Mouse (Mus musculus): ENCODE measurements around the gene Rora. TPM values are rescaled to one million over a fixed set of nuclear protein-coding genes. Genes with fewer than 3 reads are reported as not detected.

The Rora gene
- total RNA-seq, 2 experiments from 2014 or later = 68.0 to 81.9 TPM

DNA sequence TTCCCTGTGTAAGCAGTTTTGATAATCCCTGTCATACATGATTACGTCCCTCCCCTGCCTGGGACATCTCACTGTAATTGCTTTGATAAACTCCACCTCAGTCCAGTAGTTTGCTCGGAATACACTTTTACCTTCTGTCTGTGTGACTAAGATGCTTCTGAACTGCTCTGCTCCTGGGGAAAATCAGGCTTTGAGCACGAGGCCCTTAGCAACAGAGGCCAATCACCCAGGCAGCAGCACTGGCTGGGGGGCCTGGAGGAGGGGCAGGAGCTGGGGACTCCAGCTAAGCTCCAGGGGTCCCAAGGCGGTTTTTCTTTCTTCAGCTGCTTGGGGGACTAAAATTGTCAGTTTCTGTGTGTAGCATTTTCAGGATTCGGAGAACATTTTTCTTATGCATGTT is 32.0 kb downstream of the Rora start:
- DNase-seq (ENCODE audit: low spot score in 2 of 2) = no peak
- intact Hi-C loops (cut with DNase I) = loop anchor here (5.0 kb wide), 1 partner anchor 668 kb away; no protein-coding TSS in a partner anchor

DNA sequence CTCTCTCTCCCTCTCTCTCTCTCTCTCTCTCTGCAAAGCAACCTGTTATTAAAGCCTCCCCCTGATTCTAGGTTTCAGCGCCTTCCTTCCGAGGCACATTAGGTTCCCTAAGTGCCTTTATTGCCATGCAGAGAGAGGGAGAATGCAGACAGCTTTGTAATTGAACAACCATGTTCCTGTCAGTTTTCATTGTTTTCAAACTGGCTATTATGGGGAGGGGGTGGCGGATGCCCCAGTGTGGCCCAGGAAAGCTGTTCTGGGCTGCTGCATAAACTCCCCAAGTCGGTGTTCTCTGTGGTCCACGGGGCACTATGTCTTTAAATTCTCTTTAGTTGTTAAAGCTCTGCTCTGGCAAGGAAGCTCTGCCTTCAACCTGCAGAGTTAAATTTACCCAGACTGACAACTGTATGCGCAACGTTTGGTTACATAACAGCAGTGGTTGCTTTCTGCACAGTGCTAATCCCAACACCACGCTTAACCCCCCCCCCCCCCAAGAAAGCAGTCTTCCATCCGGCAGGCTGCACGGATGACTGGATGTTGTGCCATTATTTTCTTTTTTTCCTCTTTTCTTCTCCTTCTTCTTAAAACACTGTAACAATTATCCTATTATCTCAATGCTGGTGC is 33.8 kb downstream of the Rora start:
- intact Hi-C loops (cut with DNase I) = loop anchor here (5.0 kb wide), 1 partner anchor 670 kb away; no protein-coding TSS in a partner anchor
- peak; percentile 41 to 72 for DNase-seq (ENCODE audit: low spot score in 2 of 2)

DNA sequence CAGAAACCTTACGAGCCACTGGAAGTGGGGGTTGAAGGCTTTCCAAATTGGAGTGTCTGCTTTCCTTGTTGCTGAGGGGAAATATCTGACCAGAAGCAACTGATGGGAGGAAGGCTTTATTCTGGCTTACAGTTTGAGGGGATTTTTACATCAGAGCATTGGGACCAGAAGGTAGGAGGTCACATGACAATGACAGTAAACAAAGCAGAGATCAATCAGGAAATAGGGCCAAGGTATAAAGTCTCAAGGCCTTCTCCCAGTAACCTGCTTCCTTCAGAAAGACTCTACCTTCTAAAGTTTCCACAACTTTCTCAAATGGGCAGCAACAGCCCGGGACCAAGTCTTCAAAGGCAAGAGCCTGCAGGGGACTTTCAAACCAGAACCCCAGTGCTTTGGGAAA is 34.6 kb downstream of the Rora start:
- intact Hi-C loops (cut with DNase I) = loop anchor here (5.0 kb wide), 1 partner anchor 671 kb away; no protein-coding TSS in a partner anchor
- DNase-seq (ENCODE audit: low spot score in 2 of 2) = no peak

DNA sequence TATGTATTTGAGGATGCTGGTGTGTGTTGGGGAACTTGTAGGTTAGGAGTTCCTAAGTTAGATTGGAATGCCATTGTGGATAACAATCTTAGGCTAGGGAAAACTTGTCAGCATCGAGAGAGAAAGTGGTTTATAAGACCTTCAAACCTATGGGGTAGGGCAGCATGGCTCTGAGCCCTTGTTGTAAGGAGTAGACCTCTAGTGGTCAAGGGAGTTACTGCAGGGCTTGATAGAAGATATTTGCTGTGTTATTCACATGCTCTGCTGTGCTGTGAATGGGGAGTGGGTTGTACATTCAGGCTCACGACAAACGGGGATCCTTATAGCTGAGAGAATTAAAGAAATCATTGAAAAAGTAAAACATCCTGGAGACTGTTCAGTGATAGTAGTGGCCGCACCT is 35.8 kb downstream of the Rora start:
- intact Hi-C loops (cut with DNase I) = loop anchor here (5.0 kb wide), 1 partner anchor 672 kb away; no protein-coding TSS in a partner anchor
- peak; percentile 68 to 74 for DNase-seq (ENCODE audit: low spot score in 2 of 2)

DNA sequence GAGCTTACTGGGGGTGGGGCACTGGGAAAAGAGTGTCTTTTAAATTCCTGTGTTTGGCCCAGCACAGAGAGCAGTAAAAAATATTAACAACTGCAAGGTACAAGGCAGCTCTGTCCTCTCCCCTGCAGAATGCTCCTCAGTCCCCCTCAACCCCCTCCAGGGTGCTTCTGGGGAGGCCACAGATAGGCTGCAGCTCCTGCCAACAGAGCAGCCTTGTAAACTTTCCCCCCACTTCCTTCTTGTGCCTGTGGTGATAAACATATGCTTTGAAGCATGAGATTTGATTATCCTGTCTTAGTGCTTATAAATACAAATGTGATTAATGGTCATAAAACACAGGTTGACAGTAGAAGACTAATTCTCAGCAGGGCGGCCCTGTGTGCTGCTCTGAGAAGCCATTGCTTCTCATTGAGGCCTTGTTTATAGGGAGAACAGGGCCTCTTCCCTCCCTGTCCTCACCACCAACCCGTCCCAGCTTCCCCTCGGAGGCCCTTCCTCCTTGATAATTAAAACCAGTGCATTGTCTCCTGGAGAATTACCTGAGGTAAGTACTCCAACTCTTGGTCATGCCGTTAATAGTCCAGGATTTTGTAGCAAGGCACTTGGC is 41.4 kb downstream of the Rora start:
- no peak for DNase-seq (ENCODE audit: low spot score in 2 of 2)
- intact Hi-C loops (cut with DNase I) = no loop called here

DNA sequence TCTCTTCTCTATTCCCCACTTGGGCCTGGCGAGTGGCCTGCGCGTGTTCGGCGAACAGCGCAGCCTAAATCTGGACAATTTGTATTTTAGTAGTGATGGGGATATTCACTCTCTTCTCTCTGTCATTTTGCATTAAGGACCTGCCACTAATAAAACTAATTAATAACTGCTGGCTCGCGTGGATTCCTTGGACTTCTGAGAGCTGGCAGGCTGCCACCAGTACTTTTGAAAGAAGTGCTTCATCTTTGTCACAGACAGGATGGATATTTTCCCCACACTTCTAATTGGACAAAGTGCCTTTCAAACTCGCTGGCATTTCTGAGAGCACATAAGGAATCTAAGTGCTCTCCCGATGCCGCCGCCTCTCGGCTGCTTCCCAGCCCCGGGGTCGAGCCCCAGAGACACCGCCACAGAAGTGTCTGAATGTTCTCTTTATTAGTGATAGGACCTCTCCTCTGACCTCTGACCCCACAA is 41.9 kb downstream of the Rora start:
- DNase-seq (ENCODE audit: low spot score in 2 of 2) = no peak
- intact Hi-C loops (cut with DNase I) = no loop called here

DNA sequence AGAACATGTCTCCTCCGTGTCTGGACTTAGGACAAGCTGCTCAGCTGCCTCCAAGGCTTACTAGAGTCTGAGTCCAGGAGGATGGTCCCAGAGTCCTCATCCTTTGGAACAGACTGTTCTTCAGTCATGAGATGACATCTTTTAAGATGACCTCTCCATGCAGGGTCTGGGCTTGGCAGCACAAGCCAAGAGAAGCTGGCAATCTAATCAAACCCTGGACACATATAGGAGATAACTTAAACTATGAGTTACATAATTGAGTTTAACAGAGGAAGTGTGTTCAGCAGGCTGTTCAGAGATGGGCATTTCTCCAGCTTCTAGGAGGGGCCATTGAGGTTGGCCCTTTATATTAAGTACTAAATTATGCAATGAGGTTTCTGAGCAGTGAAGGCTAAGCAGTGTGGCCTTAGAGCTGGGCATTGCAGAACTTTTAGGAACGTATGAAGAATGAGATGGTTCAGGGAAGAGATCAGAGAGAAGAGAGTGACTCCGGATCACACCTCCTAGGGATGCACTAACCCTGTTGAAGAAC is 42.9 kb downstream of the Rora start:
- intact Hi-C loops (cut with DNase I) = no loop called here
- DNase-seq (ENCODE audit: low spot score in 2 of 2) = no peak

DNA sequence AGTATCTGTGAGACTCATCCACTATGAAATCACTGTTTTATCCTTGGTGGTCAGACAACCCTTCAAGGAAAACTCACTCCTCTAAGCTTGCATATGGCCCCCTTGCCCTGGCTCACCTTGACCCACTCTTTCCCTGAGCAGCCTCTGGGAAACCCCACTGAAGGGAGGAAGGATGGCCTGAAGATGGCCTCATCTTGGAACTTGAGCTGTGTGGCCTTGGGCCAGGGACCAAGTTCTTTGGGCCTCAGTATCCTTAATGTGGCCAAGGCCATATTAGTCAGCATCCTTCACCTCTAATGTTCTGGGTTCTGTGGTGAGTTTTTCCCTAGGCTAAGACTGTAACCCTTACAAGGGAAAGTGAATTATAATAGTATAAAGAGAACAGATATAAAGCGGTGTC is 45.8 kb downstream of the Rora start:
- no peak for DNase-seq (ENCODE audit: low spot score in 2 of 2)

DNA sequence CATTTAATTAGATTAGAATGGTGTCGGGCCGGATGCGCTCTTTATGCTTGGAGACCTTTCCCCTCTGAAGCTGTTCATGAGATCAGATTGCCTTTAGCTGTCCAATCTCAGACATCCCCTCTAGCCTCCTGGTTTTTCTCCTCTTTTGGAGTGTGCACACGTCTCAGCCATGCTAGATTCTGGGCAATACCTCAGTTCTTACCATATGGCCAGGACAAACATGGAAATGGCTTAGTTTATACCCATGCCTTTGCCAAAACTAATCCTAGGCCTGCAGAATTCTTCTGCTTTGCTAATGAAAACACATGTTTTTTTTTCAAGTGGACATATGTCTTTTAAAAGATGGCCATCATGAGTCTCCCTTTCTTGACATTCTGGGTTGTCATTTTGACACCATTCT is 46.3 kb downstream of the Rora start:
- intact Hi-C loops (cut with DNase I) = no loop called here
- no peak for DNase-seq (ENCODE audit: low spot score in 2 of 2)

More for the DNA sequence above, 45.8 kb downstream of the Rora start:
- intact Hi-C loops (cut with DNase I) = no loop called here

DNA sequence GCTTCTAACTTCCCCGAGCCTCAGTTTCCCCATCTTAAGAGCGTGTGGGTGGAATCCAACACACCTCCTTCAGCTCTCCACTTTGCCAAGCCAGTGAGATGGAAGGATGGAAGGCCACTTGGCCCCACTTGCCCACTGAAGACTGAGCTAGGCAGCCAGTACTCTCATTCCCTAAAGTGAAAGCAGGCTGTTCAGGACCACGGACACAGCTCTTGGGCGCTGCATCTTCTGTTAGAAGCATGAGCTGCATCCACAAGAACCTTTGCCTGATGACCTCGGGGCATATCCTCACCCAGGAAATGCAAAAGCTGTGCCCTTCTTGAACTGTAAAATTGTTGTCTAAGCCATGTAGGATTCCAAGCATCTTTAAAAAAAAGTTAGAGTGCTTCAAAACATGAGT is 54.0 kb downstream of the Rora start:
- no peak for DNase-seq (ENCODE audit: low spot score in 2 of 2)
- intact Hi-C loops (cut with DNase I) = no loop called here

DNA sequence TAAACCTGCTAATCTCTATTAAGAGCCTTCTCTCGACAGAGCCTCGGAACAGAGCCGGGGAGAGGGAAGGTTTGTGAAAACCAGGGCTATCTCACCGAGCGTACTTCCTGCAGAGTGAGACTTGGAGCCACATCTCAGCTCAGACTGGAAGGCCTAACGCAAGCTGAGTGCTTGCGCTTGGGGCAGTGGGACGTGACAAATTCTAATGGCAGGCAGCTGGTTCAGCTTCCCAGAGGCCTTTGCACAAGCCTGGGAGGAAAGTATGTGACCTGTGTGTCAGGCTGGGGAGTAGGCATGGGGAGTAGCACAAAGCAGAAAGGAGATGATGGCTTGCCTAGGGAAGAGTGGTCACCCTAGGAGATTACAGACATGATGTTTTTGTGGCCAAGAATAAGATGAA is 55.6 kb downstream of the Rora start:
- DNase-seq (ENCODE audit: low spot score in 2 of 2) = no peak
- intact Hi-C loops (cut with DNase I) = no loop called here

DNA sequence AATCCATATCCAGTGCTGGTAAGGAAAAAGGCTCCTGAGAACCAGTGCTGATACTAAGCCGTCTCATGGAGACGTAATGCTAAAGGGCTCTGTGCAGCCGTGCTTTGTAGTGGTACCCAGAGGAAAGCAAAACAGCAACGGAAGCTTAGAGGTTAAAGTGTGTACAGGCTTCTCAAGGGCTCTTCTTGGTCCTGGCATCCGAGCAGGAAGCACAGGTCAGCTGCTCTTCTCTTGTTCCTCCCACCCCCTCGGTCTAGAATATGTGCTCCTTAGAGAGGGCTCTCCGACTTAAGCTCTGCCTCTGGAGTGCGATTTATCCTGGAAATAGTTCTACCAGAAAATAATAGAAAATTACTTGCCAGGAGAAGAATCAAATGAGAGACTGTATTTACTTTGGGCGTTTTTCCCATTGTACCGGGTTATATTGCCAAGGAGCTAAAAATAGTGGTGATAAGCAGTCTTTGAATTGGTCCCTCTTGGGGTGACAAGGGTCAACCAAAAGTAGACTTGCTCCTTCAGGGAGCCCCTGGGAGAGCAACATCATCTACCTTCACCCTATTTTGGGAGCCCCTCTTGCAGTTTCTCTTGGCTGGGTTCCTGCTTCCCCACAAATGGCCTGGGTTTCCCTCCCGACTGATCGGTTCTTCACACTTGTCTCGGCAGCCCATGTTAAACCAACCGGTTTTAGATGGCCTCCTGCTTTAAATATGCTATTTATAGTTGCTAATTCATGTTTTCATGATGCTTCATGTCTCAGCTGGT is 57.5 kb downstream of the Rora start:
- DNase-seq (ENCODE audit: low spot score in 2 of 2) = no peak
- intact Hi-C loops (cut with DNase I) = loop anchor here (10.0 kb wide), 2 partner anchors 456 to 696 kb away; no protein-coding TSS in a partner anchor

DNA sequence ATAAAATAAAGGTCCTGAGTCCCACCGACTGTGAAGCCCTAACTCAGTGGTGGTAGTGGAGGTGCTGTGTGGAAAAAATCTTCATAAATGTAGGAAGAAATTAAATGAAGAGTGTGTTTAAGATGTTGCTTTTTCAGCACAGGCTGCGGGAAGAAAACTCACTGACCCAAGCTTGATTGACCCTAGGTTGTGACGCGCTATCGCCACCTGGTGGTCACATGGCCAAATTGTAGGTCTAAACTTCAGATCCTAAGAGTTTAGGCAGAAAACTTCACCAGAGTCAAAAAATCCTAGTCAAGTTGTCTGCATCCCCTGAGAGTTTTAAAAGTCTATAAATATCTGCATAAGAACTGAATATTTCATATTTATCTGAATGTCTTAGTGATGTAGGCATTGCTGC is 63.4 kb downstream of the Rora start:
- peak; percentile 34 to 51 for DNase-seq (ENCODE audit: low spot score in 2 of 2)
- intact Hi-C loops (cut with DNase I) = loop anchor here (5.0 to 10.0 kb wide), 3 partner anchors 65 to 702 kb away; partner anchors contain the start of gene Rora

DNA sequence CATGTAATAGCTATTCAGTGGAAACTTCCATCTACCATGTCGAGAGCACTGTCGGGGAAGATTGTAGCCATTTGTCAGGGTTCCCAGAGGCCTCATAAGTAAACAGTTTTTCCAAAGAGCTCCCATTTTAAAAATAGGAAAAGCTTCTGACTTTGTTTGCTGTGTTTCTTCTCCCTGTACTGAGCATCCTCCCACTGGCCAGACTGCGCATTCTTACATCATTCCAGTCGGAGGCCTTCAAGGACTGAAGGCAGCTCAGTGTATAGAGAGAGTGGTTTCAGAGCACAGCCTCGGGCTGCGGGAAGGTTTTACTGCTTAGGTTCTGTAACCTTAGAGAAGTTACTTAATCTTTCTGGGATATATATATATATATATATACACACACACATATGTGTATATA is 64.8 kb downstream of the Rora start:
- intact Hi-C loops (cut with DNase I) = loop anchor here (5.0 to 10.0 kb wide), 3 partner anchors 66 to 704 kb away; partner anchors contain the start of gene Rora

DNA sequence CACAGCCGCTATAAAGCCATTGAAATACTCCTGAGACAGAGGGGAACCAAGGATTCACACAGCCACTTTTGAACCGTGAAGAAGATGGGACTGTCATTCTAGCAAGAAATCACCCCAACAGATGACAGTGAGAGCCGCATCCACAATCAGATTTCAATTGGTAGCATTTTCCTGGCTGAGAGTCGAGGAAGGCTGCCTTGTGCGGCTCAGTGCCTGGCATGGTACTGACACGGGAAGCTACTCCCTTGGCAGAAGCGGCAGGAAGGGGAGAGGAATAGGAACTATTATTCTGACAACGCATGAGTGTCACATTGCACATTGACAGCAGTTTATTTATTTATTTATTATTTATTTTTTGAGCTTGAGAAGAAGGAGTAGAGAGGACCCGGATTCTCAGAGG is 65.7 kb downstream of the Rora start:
- no peak for DNase-seq (ENCODE audit: low spot score in 2 of 2)
- intact Hi-C loops (cut with DNase I) = loop anchor here (5.0 to 10.0 kb wide), 3 partner anchors 67 to 704 kb away; partner anchors contain the start of gene Rora

More for the DNA sequence above, 64.8 kb downstream of the Rora start:
- DNase-seq (ENCODE audit: low spot score in 2 of 2) = peak in 1 of 2 experiments; percentile 38

DNA sequence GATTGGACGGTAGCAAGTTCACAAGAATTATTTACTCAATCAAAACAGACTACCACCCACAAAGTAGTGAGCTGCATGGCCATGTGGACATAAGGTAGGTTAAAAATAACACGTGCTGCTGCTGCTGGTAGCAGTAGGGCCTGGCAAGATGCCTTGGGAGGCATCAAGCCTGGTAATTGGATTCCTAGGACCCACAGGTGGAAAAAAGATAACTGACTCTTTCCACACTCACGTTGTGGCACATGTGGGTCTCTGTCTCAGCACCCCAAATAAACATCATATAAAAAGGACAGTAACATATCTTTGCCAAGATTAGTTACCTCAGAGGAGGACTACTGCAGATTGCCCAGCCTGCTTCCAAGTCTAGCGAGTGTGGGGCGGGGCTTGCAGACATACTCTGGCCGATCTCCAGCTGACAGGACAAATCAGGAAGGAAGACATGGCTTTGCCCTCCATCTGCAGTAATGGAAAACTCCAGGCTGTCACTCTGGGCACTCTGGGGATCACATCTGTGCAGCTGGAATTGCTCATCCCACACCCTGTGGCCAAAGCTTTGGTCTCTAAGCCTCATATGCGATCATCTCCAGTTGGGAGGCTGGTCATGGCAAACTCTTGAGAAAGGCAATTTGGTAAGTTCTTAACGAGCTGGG is 71.2 kb downstream of the Rora start:
- intact Hi-C loops (cut with DNase I) = no loop called here
- peak; percentile 45 to 66 for DNase-seq (ENCODE audit: low spot score in 2 of 2)

DNA sequence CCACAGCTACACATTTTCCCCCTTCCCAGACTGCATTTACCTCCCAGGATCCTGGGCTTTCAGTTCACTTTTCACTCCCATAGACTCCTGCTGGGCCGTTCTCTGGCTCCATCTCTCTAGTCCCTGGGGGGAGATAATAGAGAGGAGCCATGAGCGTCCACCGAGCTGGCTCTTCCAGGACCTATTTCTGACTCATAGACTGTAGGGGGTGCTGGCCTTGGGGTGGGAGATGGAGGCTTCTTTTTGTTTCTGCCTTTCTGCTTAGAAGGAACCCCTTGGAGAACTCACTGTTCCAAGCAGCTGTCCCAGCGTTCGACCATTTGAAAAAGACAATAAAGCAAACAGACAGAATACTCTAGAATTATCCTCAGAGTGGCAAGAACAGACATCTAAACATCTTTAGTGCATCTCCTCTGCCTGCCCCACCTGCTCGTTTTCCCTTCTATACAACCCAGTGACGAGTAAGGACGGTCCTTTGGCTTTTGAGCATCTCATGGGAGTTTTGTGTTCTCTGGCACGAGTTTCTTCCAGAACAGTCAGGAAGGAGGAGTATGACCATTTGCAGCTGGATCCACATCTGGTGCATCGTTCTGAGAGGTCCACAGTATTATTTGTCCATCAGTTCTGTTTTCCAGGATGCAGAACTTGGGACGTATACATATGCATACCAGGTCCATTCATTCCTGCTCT is 73.7 kb downstream of the Rora start:
- intact Hi-C loops (cut with DNase I) = no loop called here
- DNase-seq (ENCODE audit: low spot score in 2 of 2) = no peak

DNA sequence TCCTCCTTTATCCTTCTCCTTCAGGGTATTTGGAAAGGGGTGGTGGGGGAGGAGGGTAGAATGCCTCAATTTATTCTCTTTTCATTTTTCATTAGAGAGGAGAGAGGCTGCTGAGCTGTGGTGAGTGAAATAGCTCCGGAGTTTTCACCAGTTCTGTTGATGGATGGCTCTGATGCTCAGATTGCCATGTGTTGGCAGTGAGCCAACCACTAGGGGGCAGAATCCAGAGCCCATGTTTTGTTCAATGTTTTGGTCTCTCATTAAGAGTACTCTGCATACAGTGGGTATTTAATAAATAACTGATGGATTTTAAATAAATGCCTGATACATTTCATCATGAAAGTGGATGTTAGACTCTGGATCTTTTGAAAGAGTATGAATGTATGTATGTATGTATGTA is 77.9 kb downstream of the Rora start:
- DNase-seq (ENCODE audit: low spot score in 2 of 2) = no peak
- intact Hi-C loops (cut with DNase I) = no loop called here

DNA sequence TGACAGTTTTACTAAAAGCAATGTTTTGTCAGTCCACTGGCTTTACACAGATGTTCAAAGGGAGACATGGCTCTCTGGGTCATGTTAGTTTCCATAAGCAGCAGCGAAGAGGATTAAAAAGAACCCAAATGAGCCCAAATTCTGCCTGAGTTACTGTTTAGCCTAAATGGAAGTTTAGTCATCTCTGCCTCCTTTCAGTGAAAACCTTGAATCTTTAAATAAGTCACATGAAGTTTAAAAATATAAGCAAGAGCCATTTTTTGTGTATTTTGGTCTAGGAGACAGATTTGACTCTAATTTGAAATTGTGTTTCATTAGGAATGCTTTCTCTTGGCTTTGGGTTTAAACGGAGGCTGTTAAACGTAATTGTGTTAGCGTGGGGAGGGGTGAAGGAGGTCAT is 79.3 kb downstream of the Rora start:
- intact Hi-C loops (cut with DNase I) = no loop called here
- DNase-seq (ENCODE audit: low spot score in 2 of 2) = peak in 1 of 2 experiments; percentile 48

All from left cerebral cortex, postnatal 25 days (tissue).